Mouse (Mus musculus) liver, embryonic 14.5 days (tissue): ENCODE measurements around the gene Ceacam1.

Source experiments
- CTCF ChIP-seq: IDR thresholded peaks from 2 replicates; pipeline ENCODE4 v1.5.1; 2016; ENCODE audit warnings: antibody characterized with exemption, low read depth, control low read depth
- EP300 ChIP-seq: IDR thresholded peaks from 2 replicates; pipeline ENCODE4 v1.6.1; 2016; ENCODE audit warnings: antibody characterized with exemption, low read depth

GRCm38 (mm10) chr7:25465010-25465409 is 12.4 kb downstream of the Ceacam1 start:
- no peak for TF ChIP-seq CTCF
- TF ChIP-seq EP300: no peak
